Mouse (Mus musculus) brain, embryonic 18.5 days (tissue): ENCODE measurements around the gene Bcl2l12.

Source experiments
- DNase-seq: peaks from one replicate; pipeline ENCODE4 v3.0.0-alpha.2; 2012; ENCODE audit warnings: low read depth, low spot score

Bcl2l12 gene

GRCm38 (mm10) chr7:44959281-44959680 lies 39.2 kb downstream of the Bcl2l12 start:
- no peak for DNase-seq

- DNase-seq: no peak
Observed at GRCm38 (mm10) chr7:44958208-44958607, 40.3 kb downstream of the Bcl2l12 start.

GRCm38 (mm10) chr7:44957183-44957835 lies 41.2 kb downstream of the Bcl2l12 start:
- no peak for DNase-seq

GRCm38 (mm10) chr7:44956266-44956665 lies 42.2 kb downstream of the Bcl2l12 start:
- no peak for DNase-seq

GRCm38 (mm10) chr7:44955628-44956027 lies 42.9 kb downstream of the Bcl2l12 start:
- no peak for DNase-seq

GRCm38 (mm10) chr7:44954091-44954885 lies 44.2 kb downstream of the Bcl2l12 start:
- DNase-seq: no peak

GRCm38 (mm10) chr7:44953561-44953960 lies 45.0 kb downstream of the Bcl2l12 start:
- DNase-seq: no peak

GRCm38 (mm10) chr7:44952611-44953306 lies 45.8 kb downstream of the Bcl2l12 start:
- peak; percentile 66 for DNase-seq

- no peak for DNase-seq
Observed at GRCm38 (mm10) chr7:44951960-44952359, 46.6 kb downstream of the Bcl2l12 start.

GRCm38 (mm10) chr7:44949922-44950321 lies 48.6 kb downstream of the Bcl2l12 start:
- DNase-seq: no peak

GRCm38 (mm10) chr7:44942904-44943303 lies 55.6 kb downstream of the Bcl2l12 start, which contains the start of gene Tsks:
Gene Tsks, plus strand, starts transcription at chr7:44943204.
- DNase-seq: no peak
